Mouse (Mus musculus) ovary, adult 18-20 months (tissue): Measurements from ENCODE around the gene Nos3.
A peak's percentile ranks its signal among the peaks of the same experiment; 100 is the strongest.

Experiments used
- DNase-seq: peaks from one replicate; pipeline ENCODE4 v3.0.0; 2022; ENCODE audit warnings: low spot score, mixed read lengths

Nos3 gene

DNA sequence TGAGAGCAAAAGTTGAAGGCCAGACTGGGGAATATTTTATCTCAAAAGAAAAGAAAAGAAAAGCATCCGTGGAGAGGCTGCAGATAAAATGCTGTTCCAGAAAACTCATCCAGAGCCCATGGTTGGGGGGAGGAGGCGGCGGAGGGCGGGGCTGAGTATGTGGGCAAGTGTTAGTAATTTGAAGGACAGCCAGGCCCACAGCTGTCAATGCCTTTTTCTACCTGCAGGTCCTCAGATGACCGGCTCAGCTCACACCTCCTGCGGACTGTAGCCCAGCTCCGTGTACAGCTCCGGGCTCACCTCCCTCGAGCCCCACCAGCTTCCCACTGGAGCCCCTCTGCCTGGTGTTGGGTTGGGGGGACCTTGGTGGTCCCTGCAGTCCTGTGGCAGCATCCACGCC lies 35.1 kb downstream of the Nos3 start:
- no peak for DNase-seq

DNA sequence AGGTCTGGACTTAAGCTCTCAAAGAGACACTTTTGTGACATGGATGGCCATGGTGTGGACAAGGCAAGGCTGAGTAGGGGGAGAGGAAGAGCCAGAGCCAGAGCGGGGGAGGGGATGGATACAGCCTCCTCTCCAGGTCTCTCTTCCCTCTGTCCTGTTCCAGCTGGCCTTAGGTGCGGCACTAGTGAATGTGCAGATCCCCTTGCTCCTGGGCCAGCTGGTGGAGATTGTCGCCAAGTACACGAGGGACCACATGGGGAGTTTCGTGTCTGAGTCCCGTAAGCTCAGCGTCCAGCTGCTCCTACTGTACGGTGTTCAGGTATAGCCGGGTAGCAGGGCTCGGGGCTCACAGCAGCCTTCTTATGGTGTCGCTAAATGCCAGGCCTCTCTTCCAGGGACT lies 35.8 kb downstream of the Nos3 start:
- no peak for DNase-seq

DNA sequence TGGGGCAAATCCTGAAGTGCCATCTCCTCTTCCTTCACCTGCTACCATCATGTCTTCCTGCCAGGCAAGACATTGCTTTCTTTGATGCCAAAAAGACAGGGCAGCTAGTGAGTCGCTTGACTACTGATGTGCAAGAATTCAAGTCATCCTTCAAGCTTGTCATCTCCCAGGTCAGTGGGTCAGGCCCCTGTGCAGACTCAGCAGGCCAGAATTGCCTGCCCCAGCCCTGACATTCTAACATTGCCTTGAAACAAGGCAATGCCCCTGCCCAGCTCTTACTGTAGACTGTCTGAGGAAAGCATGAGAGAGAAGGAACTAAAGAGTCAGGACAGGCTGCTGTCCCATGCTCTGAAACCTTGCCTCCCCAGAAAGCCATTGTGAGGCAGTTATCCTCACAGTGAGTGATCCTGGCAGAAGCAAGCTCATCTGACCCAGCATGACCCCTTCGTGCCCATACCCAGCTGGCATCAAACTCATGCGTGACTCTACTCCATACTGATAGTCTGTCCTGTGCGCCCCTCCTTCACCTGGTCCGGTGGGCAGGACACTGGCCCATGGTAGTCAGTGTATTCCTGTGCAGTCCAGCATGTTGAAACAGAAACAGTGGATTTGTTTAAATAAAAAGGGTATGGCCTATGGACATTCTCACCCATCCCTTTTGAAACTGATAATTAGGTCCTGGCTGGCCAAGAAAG lies 36.4 kb downstream of the Nos3 start:
- DNase-seq = no peak

DNA sequence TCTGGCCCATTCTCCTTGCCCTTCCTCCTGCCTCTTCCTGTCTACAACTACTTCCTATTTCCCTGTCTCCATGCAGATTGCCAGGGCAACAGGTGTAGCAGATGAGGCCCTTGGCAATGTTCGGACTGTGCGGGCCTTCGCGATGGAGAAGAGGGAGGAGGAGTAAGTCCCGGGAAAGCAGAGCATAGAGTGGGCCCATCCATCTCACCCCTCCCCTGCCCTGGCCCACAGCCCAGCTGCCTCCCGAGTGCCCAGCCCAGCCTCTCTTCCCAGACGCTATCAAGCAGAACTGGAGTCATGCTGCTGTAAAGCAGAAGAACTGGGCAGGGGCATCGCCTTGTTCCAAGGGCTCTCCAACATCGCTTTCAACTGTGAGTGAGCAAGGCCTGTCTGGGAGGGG lies 37.4 kb downstream of the Nos3 start:
- DNase-seq = no peak

DNA sequence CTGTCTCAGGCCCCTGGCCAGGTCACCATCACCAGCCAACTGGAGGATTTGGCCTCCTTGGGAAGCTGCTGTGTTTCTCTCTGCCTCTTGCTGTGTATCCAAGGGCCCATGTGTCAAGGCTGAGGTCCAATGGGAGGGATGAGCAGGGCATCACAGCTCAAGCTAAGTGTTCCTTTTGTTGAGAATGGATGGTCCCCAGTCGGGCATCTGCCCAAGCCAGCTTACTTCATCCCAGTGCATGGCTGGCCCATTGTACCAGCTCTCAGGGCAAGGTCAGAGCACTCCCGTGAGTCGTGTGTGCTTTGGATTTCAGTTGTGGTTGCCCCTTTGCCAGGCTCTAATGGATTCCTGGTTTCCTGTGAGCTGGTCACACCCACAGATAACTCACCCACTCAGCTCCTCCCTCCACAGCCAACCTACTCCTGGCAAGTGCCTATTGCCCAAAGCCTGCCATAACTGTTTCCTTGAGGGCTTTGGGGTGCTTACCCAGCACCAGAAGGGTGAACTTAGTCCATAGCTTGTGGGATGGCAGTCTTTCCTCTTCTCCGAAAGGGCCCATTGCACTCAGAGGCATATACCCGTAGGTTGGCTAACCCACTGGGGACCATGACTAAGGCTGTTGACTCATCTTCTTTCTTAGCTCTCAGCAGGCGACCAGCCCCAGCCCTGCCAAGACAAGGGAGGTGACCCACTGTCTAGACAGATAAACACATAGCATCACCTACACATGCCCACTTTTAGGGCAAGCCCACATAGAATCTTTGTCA lies 40.2 kb downstream of the Nos3 start:
- DNase-seq = no peak

DNA sequence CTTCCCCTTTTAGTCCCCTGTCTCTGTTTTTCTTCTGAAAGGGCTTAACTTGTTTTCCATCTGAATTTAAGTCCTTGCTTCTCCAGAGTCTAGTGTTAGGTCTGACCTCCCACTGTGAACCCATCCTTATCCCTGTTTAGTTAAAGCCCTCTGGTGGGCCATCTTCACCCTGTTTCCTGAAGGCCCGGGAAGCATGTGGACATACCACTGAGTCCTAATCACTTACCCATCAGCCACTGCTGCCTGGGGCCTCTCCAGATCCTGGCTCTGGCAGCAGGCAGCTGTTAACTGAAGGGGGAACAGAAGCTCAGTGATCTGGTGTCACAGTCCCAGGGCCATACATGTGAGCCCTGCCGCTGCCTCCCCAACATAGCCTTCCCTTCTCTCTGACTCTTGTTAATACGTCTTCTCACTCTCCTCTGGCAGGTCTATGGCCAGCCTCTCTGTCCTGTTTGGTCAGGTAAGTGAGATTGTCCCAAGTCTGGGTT lies 40.8 kb downstream of the Nos3 start:
- DNase-seq = no peak

DNA sequence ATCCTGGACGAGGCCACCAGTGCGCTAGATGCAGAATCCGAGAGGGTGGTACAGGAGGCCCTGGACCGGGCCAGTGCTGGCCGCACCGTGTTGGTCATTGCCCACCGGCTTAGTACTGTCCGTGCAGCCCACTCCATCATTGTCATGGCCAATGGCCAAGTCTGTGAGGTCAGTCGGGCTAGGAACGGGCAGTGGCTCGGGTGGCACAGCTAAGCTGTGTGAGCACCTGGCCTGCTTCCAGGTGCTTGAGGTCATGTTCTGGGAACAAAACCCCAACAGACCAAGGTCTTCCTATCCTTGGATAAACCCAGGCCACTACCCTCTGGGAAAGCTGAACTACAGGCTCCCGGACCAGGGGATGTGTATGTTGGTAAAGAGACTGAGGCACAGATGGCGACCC lies 44.0 kb downstream of the Nos3 start:
- DNase-seq = no peak

DNA sequence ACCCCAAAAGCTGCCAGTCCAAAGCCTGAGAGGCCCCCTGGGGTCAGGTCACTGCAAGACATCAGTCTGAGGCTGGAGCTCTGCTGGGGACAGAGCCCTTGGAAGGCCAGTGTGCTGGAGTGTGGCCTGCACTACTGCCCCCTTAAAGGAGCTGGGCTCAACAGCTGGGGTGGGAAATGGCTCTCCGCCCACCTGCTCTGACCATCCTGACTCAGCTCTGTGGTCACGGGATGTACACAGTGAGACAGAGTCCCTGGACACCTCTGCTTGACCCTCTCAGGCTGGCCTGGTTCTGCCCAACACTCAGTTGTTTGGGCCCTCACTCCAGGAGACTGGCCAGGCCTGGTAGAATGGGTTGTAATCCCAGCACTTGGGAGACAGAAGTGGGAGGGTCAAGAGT lies 44.9 kb downstream of the Nos3 start:
- no peak for DNase-seq

DNA sequence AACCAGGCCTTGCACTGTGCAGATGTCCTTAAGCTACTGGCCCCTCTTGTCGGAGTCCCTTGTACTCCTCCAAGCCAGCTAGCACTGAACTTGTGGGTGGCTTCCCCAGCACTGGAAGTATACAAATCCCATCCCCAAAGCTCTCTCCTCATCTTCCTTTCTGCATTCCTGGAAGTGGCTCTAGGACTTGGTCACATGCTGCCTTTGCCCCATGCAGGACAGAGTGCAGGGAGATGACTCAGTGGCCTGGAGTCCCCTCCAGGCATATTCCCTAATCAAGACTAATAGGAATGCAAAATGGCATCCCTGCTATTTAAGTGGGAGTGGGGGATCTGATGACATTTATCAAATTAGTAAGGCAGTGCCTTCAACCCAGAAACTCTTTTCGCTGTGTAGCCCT lies 47.5 kb downstream of the Nos3 start:
- no peak for DNase-seq

- DNase-seq = no peak
These were observed 48.6 kb downstream of the Nos3 start, which contains the start of gene Asic3 for GRCm38 (mm10) chr5:24413042-24413693. TSS of gene Asic3 (plus strand) at chr5:24413392.

DNA sequence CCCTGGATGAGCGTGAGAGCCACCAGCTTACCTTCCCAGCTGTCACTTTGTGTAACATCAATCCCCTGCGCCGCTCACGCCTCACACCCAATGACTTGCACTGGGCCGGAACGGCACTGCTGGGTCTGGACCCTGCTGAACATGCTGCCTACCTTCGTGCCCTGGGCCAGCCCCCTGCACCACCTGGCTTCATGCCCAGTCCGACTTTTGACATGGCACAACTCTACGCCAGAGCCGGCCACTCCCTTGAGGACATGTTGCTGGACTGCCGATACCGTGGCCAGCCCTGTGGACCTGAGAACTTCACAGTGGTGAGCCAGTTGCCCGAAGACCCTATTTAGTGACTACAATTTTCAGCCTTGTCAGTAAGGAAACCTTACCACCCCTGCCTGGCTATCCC lies 49.3 kb downstream of the Nos3 start:
- no peak for DNase-seq

DNA sequence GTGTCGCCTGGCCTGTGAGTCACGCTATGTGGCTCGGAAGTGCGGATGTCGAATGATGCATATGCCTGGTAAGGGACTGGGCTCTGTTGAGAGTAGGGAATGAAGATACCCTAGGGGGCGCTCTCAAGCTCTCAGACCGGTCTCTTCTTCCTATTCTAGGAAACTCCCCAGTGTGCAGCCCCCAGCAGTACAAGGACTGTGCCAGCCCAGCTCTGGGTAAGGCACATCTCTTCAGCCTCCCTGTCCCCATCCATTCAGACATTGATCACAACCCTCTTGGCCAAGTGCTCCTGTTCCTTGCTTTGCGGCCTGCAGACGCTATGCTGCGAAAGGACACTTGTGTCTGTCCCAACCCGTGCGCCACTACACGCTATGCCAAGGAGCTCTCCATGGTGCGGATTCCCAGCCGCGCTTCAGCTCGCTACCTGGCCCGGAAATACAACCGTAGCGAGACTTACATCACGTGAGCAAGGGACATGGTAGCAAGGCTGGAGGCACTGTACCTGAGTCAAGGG lies 51.7 kb downstream of the Nos3 start:
- DNase-seq = peak; percentile 24

DNA sequence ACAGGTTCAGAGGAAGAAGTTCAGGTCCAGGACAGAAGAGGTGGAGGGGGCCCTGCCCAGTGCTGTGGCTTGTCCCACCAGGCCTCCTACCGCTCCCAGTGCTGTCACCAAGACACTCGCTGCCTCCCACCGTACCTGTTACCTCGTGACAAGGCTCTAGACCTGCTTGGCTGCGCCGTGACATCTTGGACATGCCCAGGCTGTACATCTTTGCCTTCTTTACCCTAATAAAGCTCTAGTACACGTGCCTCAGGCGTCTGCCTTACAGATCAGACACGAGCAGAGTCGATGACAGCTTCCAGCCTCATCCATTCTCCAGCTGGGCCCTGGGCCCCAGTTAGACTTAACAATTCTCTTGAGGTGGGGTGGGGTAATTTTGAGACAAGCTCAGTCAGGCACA lies 53.0 kb downstream of the Nos3 start:
- DNase-seq = no peak

DNA sequence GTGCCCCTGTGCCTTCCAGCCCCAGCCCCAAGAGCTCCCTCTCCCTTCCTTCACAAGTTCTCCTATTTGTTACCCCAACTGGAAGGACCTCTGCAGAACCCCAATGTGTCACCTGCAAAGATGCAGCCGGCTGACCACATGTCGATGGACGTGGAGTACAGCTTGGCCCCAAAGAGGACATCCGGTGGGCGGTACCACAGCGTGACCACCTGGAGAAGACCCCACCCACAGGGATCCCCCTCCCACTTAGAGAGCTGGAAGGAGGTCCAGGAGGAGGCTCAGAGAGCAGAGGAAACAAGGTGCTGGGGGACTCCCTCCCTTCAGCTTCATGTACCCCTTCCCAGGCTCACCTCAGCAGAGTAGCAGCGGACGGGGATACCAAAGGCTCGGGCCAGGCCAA lies 55.8 kb downstream of the Nos3 start:
- DNase-seq = no peak

DNA sequence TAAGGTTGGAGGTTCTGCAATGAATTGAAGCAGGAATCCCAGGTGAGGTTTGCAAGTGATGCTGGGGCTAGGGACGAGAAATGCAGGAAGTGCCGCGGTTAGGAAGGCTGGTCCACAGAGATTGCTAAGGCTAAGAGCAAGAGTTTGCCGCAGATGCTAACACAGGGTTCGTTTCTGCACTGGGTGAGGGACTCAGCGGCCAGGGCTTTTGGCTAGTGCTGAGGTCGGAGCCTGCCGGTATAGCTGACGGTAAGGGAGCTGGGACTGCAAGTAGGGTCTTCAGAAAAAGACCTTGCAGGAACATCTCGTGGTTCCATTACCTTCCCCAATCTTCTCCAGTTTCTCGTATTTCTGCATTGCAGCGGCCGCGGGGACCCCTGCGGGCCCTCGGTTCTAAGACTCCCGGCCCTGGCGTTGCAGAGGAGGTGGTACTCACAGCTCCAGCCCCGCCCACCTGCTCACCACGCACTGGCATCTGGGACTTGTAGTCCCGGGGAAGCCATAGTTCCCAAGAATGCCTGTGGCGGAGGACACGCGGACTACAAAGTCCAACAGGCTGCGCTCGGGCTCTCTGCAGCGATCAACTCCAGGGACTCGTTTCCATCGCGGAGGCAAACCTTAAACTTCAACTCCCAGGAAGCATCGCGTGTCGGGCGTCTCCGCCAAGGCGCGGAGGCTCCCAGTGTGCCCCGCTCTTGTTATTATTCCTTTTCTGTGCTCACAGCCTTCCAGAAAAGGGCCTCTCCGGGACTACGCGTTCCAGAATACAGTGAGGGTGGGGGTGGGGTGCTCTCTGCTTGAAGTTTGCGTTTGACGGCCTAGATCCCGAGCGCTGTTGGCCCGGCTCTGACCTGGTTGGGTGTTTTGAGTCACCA lies 58.8 kb downstream of the Nos3 start, which contains the start of the genes Cdk5 and Slc4a2:
Gene Cdk5 (minus strand): TSS at position 402 of the 875 bp plus-strand sequence.
Gene Slc4a2 (plus strand): TSS at position 709 of the 875 bp plus-strand sequence.
- DNase-seq = peak; percentile 99

DNA sequence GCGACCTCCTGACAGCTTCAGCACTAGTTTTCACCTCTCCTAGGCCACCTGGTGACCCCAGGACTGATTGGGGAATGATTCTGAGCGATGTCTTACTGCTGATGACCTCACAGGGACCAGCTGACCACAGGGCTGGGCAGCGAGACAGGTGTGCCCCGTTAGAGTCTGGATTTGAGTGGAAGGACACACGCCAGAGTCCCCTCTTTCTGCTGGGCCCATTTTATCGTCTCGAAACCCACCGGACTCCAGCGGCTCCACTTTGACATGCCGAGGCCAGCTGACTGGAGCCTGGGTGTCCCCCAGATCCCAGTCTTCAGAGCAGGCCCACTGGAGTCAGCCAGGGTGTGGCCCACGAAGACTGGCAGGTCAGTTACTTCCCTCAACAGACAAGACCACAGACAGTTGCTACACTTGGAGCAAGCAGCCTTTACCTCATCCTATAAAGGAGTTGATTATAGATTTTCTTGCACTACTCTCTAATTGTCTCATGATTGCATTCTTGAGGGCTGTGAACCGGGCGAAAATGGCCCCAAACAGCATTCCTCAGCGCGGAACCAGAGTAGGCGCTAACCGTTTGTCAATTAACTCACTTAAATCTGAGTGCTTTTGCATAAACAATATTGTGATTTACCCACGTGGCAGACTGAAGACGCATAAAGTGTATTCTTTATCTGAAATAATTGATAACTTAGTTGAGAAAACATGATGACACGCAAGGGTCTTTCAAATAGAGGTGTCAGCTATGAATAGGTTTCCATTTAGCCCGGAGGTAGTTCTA lies 59.6 kb downstream of the Nos3 start:
- peak; percentile 24 for DNase-seq

- peak; percentile 74 for DNase-seq
These were observed 60.3 kb downstream of the Nos3 start for GRCm38 (mm10) chr5:24424861-24425411.

DNA sequence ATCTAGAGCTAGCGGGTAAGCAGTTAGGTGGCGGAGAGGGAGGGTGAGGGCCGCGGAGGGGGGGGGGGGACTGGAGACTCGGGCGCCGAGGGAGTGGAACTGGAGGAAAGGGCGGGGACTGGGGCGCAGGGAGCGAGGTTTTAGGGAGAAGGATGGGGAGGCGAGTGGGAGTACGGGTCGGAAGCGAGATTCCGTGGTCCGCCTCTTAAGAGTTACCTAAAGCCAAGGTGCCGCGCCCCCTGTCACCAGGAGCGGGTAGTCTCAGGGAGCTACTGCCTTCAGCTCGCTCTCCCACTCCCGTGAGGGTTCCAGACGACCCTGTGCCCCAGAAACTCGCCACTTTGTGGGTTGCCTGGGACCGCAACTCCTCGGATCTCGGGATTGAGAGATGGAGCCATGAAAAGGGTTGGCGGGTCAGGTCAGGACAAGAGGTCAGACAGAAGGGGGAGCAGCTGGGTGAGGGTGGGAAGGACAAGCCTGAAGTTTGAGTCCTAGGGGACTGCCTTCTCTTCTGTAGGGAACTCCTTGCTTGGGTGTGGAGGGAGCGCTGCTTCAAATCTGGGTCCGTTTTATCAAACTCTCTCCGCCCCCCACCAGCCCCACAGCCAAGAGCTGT lies 60.9 kb downstream of the Nos3 start:
- DNase-seq = peak; percentile 43

DNA sequence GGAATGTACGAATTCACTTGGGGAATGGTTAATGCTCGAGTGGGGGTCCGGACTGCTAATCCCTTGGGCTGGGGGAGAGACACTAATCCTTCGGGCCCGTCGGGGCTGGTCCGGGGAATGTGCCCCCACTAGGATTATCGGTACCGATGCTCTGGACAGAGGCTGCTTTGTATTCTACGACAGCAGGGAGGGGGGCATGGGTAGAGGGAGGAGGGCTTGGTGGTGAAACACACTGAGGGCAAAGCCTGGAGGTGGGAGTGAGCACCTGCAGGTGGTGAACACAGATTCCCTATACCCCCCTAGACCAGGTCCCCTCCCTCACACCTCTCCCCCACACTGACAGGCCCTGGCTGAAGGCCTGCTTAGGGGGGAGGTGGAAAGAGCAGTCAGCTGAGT lies 61.4 kb downstream of the Nos3 start:
- peak; percentile 31 for DNase-seq
